Mouse (Mus musculus): ENCODE results near the gene Olfr1391. TPM values are rescaled to one million over a fixed set of nuclear protein-coding genes. Genes with fewer than 3 reads are reported as not detected.

The Olfr1391 gene
- polyA plus RNA-seq, 1 experiment from 2014 or later: not detected

DNA sequence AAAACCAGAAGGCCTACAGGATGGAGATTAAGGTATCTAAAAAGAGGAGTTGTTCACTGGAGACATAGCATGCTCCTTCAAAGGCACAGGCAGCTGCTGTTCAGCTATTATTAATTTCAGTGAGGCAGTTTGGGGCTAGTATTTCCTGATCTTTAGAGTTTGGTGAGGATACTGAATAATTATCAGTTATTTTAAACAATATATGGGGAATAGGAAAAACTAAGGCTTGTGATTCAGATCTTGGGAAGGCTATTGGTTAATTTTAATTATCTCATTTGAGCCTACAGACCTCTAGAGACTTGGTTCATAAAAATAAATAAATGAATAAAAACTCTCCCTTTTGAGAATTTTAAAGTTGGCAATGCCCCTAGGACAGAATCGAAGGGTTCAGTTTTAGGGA, 12.3 kb downstream of the Olfr1391 start, which contains the start of gene Olfr1390:
TSS of gene Olfr1390 (plus strand) at position 301 of the 400 bp plus-strand sequence.
- 90% methylated on average over 1 of the region's 1 CpGs for WGBS
- Histone ChIP-seq H3K4me1 (replicated peaks; ENCODE audit: control insufficient read depth, insufficient read depth, low read length) (no peaks in the 10 kb centered on the region), H3K4me2 (ENCODE audit: low read length) (no peak within 1 kb of the TSS), H3K9ac (replicated peaks; ENCODE audit: low read depth, low read length) (no peak within 1 kb of the TSS), H3K36me3 (ENCODE audit: control insufficient read depth, insufficient read depth) (no peaks in the 10 kb centered on the region), H3K27ac (ENCODE audit: low read length) (no peak within 1 kb of the TSS), H3K9me3 (ENCODE audit: control insufficient read depth, low read length) (no peaks in the 10 kb centered on the region), H3K4me3 (replicated peaks; ENCODE audit: low read length) (no peak within 1 kb of the TSS), H3K27me3 (replicated peaks; ENCODE audit: control insufficient read depth, insufficient read depth, low read length) (no peaks in the 10 kb centered on the region)
- no peak for ATAC-seq

DNA sequence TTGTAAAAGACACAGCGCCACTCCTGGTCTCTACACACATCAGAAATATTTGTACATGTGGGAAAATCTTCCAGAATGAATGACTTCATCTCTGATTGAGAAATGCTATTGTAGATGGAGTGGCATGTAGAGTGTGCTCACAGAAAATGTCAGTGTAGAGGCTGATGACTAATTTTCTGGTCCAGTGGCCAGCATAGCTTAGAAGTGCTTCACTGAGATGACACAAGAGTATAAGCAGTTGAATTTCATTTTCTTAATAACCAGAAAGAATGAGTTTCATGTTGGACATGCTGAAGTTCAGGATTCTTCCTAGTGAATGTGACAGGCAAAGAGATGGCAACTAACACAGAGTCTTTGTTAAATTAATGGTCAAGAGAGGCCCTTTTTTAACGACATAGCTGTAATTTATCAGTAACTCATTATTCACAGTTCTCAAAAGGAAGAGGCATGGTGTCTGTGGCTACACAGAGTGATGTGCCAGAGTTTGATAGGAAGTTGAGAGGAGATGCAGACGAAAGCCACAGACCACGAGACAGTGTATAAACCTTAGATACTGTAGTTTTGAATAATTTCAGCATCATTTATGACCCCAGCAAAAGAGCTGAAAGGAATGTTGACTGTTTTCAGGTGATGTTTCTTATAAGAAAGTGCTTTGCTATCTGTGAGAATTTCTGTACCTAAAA, 14.7 kb downstream of the Olfr1391 start:
- Histone ChIP-seq H3K4me3 (replicated peaks; ENCODE audit: low read length) (no peak overlapping the region), H3K9ac (replicated peaks; ENCODE audit: low read depth, low read length) (no peak overlapping the region), H3K27ac (ENCODE audit: low read length) (no peak overlapping the region), H3K36me3 (ENCODE audit: control insufficient read depth, insufficient read depth) (no peaks in the 10 kb centered on the region), H3K4me1 (replicated peaks; ENCODE audit: control insufficient read depth, insufficient read depth, low read length) (no peaks in the 10 kb centered on the region), H3K9me3 (ENCODE audit: control insufficient read depth, low read length) (no peaks in the 10 kb centered on the region), H3K27me3 (replicated peaks; ENCODE audit: control insufficient read depth, insufficient read depth, low read length) (no peaks in the 10 kb centered on the region), H3K4me2 (ENCODE audit: low read length) (no peak overlapping the region)
- ATAC-seq: no peak
- WGBS: 59% methylated on average over 4 of the region's 4 CpGs

Other genes with a start within 250 kb of the Olfr1391 start
- 0.56 and 0.81 TPM in 2 replicates for gene Ifi47, start 246.2 kb upstream of the Olfr1391 start, polyA plus RNA-seq (2015; fragmentation: Nextera tagmentation; extraction: Ambion mirVana)
- gene Olfr1396, start 207.9 kb upstream of the Olfr1391 start, polyA plus RNA-seq (2015; fragmentation: Nextera tagmentation; extraction: Ambion mirVana): not detected in 2 replicates
- gene Olfr1395, start 180.5 kb upstream of the Olfr1391 start, polyA plus RNA-seq (2015; fragmentation: Nextera tagmentation; extraction: Ambion mirVana): not detected in 2 replicates
- not detected in 2 replicates for gene Olfr1394, start 168.4 kb upstream of the Olfr1391 start, polyA plus RNA-seq (2015; fragmentation: Nextera tagmentation; extraction: Ambion mirVana)
- gene Btnl9, start 135.6 kb upstream of the Olfr1391 start, polyA plus RNA-seq (2015; fragmentation: Nextera tagmentation; extraction: Ambion mirVana): not detected in 2 replicates
- gene Zfp62, start 119.5 kb upstream of the Olfr1391 start, polyA plus RNA-seq (2015; fragmentation: Nextera tagmentation; extraction: Ambion mirVana): 59.1 and 64.9 TPM in 2 replicates
- 28.0 and 31.8 TPM in 2 replicates for gene Mgat1, start 78.6 kb upstream of the Olfr1391 start, polyA plus RNA-seq (2015; fragmentation: Nextera tagmentation; extraction: Ambion mirVana)
- not detected in 2 replicates for gene Olfr1393, start 44.4 kb upstream of the Olfr1391 start, polyA plus RNA-seq (2015; fragmentation: Nextera tagmentation; extraction: Ambion mirVana)
- not detected in 2 replicates for gene Olfr1392, start 37.5 kb upstream of the Olfr1391 start, polyA plus RNA-seq (2015; fragmentation: Nextera tagmentation; extraction: Ambion mirVana)
- gene Olfr10, start 18.0 kb upstream of the Olfr1391 start, polyA plus RNA-seq (2015; fragmentation: Nextera tagmentation; extraction: Ambion mirVana): not detected in 2 replicates
- gene Olfr1390, start 12.4 kb downstream of the Olfr1391 start, polyA plus RNA-seq (2015; fragmentation: Nextera tagmentation; extraction: Ambion mirVana): not detected in 2 replicates
- gene Olfr1389, start 100.3 kb downstream of the Olfr1391 start, polyA plus RNA-seq (2015; fragmentation: Nextera tagmentation; extraction: Ambion mirVana): not detected in 2 replicates
- gene Olfr1388, start 113.9 kb downstream of the Olfr1391 start, polyA plus RNA-seq (2015; fragmentation: Nextera tagmentation; extraction: Ambion mirVana): not detected in 2 replicates
- not detected in 2 replicates for gene Olfr1387, start 132.6 kb downstream of the Olfr1391 start, polyA plus RNA-seq (2015; fragmentation: Nextera tagmentation; extraction: Ambion mirVana)
- gene Olfr1386, start 142.3 kb downstream of the Olfr1391 start, polyA plus RNA-seq (2015; fragmentation: Nextera tagmentation; extraction: Ambion mirVana): not detected in 2 replicates
- gene Olfr1385, start 166.3 kb downstream of the Olfr1391 start, polyA plus RNA-seq (2015; fragmentation: Nextera tagmentation; extraction: Ambion mirVana): not detected in 2 replicates
- gene Olfr1384, start 184.0 kb downstream of the Olfr1391 start, polyA plus RNA-seq (2015; fragmentation: Nextera tagmentation; extraction: Ambion mirVana): not detected in 2 replicates
- not detected in 2 replicates for gene Olfr1383, start 196.9 kb downstream of the Olfr1391 start, polyA plus RNA-seq (2015; fragmentation: Nextera tagmentation; extraction: Ambion mirVana)
- not detected in 2 replicates for gene Olfr1382, start 205.5 kb downstream of the Olfr1391 start, polyA plus RNA-seq (2015; fragmentation: Nextera tagmentation; extraction: Ambion mirVana)
- gene Olfr1381, start 220.7 kb downstream of the Olfr1391 start, polyA plus RNA-seq (2015; fragmentation: Nextera tagmentation; extraction: Ambion mirVana): not detected in 2 replicates
- gene Olfr1380, start 234.1 kb downstream of the Olfr1391 start, polyA plus RNA-seq (2015; fragmentation: Nextera tagmentation; extraction: Ambion mirVana): not detected in 2 replicates